11 mouse cellular contexts compared by ENCODE assay signal in genomic region chr6:45584467-45585094, GRCm38 (mm10).
DNase-seq lines count a peak whose midpoint lies in the region; ATAC-seq and TF ChIP-seq lines count a peak whose summit lies in the region.
"Had no signal": no experiment of that assay in that cellular context is flagged by ENCODE, and none has a peak within 500 bp of the region (broad histone marks: within the 10 kb centered on the region; RNA-seq: fewer than 3 reads in every experiment).

No protein-coding gene starts in this region.

- ATAC-seq in lung, embryonic 14.5 days (ENCODE audit: insufficient read depth): no peak
- peak; percentile 79 for ATAC-seq in forebrain, embryonic 16.5 days
- no peak for ATAC-seq in kidney, embryonic 14.5 days (ENCODE audit: low FRiP score, low TSS enrichment)

- WGBS in lung, embryonic 14.5 days: 65% methylated on average over 6 of the region's 6 CpGs
- WGBS in lung, adult 2 months: 59% methylated on average over 6 of the region's 6 CpGs
- 54% methylated on average over 6 of the region's 6 CpGs for WGBS in forebrain, embryonic 16.5 days
- WGBS in kidney, embryonic 14.5 days: 72% methylated on average over 6 of the region's 6 CpGs

- H3K36me3 ChIP-seq in lung, embryonic 14.5 days (ENCODE audit: insufficient read depth): no peaks in the 10 kb centered on the region
- H3K36me3 ChIP-seq in forebrain, embryonic 16.5 days (ENCODE audit: control insufficient read depth, insufficient read depth): no peaks in the 10 kb centered on the region
- no peaks in the 10 kb centered on the region for H3K36me3 ChIP-seq in kidney, embryonic 14.5 days (ENCODE audit: control insufficient read depth, insufficient read depth, low read length)
- H3K36me3 ChIP-seq: heart, embryonic 15.5 days had no signal

- H3K27ac ChIP-seq in lung, embryonic 14.5 days (ENCODE audit: low read depth): no peak overlapping the region
- H3K27ac ChIP-seq in forebrain, embryonic 16.5 days (ENCODE audit: low read length): no peak overlapping the region
- H3K27ac ChIP-seq in kidney, embryonic 14.5 days (ENCODE audit: low read depth, low read length): no peak overlapping the region
- H3K27ac ChIP-seq: heart, embryonic 15.5 days had no signal

- H3K9ac ChIP-seq in lung, embryonic 14.5 days: no peak overlapping the region
- no peak overlapping the region for H3K9ac ChIP-seq in forebrain, embryonic 16.5 days (replicated peaks; ENCODE audit: low read depth, low read length)
- no peak overlapping the region for H3K9ac ChIP-seq in kidney, embryonic 14.5 days (ENCODE audit: low read depth, low read length)
- H3K9ac ChIP-seq: heart, embryonic 15.5 days had no signal

- no peak overlapping the region for H3K4me3 ChIP-seq in lung, embryonic 14.5 days (ENCODE audit: low read depth, low read length)
- no peak overlapping the region for H3K4me3 ChIP-seq in lung, adult 2 months (replicated peaks; ENCODE audit: extremely low read depth, low read depth, low read length)
- no peak overlapping the region for H3K4me3 ChIP-seq in forebrain, embryonic 16.5 days (replicated peaks; ENCODE audit: low read length)
- no peak overlapping the region for H3K4me3 ChIP-seq in kidney, embryonic 14.5 days (ENCODE audit: low read length)
- H3K4me3 ChIP-seq: erythroblast, embryonic 14.5 days; heart, embryonic 15.5 days had no signal

- H3K4me1 ChIP-seq in lung, embryonic 14.5 days (ENCODE audit: insufficient read depth): no peaks in the 10 kb centered on the region
- H3K4me1 ChIP-seq in lung, adult 2 months (ENCODE audit: control insufficient read depth, insufficient read depth, low read length): no peaks in the 10 kb centered on the region
- H3K4me1 ChIP-seq in forebrain, embryonic 16.5 days (replicated peaks; ENCODE audit: control insufficient read depth, insufficient read depth, low read length): no peaks in the 10 kb centered on the region
- H3K4me1 ChIP-seq in kidney, embryonic 14.5 days (ENCODE audit: control insufficient read depth, insufficient read depth, low read length): no peaks in the 10 kb centered on the region
- H3K4me1 ChIP-seq: heart, embryonic 15.5 days had no signal

- TF ChIP-seq CTCF in lung, embryonic 14.5 days (IDR thresholded peaks at IDR 0.05; ENCODE audit: low read depth): no peak
- TF ChIP-seq CTCF in lung, adult 2 months (IDR thresholded peaks at IDR 0.05; ENCODE audit: insufficient read depth, low read length): no peak

- no peak overlapping the region for H3K4me2 ChIP-seq in lung, embryonic 14.5 days
- H3K4me2 ChIP-seq in forebrain, embryonic 16.5 days (ENCODE audit: low read length): no peak overlapping the region
- no peak overlapping the region for H3K4me2 ChIP-seq in kidney, embryonic 14.5 days (replicated peaks; ENCODE audit: low read depth, low read length)
- H3K4me2 ChIP-seq: heart, embryonic 15.5 days had no signal

- no peak for TF ChIP-seq POLR2A in lung, adult 2 months (IDR thresholded peaks at IDR 0.05; ENCODE audit: borderline replicate concordance, extremely low read depth, low read depth, low read length)

- peak; percentile 3 for DNase-seq in adrenal gland, adult 8-10 months
- DNase-seq in adrenal gland, adult 18-20 months (ENCODE audit: low spot score in 2 of 2): no peak
- peak; percentile 15 for DNase-seq in lung, embryonic 14.5 days
- no peak for DNase-seq in lung, adult 2 months
- DNase-seq in brain, adult 2 months (ENCODE audit: low read depth, low spot score): peak; percentile 95
- DNase-seq in spleen, postnatal 14 days (ENCODE audit: low spot score in 2 of 2): no peak
- DNase-seq: kidney, adult 11 months had no signal

- H3K9me3 ChIP-seq in lung, embryonic 14.5 days (ENCODE audit: low read depth, low read length): no peaks in the 10 kb centered on the region
- no peaks in the 10 kb centered on the region for H3K9me3 ChIP-seq in forebrain, embryonic 16.5 days (ENCODE audit: control insufficient read depth, low read length)
- no peaks in the 10 kb centered on the region for H3K9me3 ChIP-seq in kidney, embryonic 14.5 days (ENCODE audit: control insufficient read depth, low read length)
- H3K9me3 ChIP-seq: heart, embryonic 15.5 days had no signal

- no peaks in the 10 kb centered on the region for H3K27me3 ChIP-seq in lung, embryonic 14.5 days (ENCODE audit: insufficient read depth, low read length)
- H3K27me3 ChIP-seq in forebrain, embryonic 16.5 days (replicated peaks; ENCODE audit: control insufficient read depth, insufficient read depth, low read length): no peaks in the 10 kb centered on the region
- no peaks in the 10 kb centered on the region for H3K27me3 ChIP-seq in kidney, embryonic 14.5 days (ENCODE audit: control insufficient read depth, insufficient read depth, low read length)
- H3K27me3 ChIP-seq: heart, embryonic 15.5 days had no signal

Comparison
In these comparisons a context has a peak if more than half of its experiments do, and no peak if none do; other contexts are left out.
1. DNase-seq: peak in adrenal gland, adult 8-10 months (single experiment), lung, embryonic 14.5 days (single experiment) and brain, adult 2 months (single experiment); none in adrenal gland, adult 18-20 months (0 of 2), lung, adult 2 months (single experiment) and spleen, postnatal 14 days (0 of 2).